Mouse (Mus musculus): Measurements from ENCODE around the gene Kcnj3. TPM values are rescaled to one million over a fixed set of nuclear protein-coding genes. Genes with fewer than 3 reads are reported as not detected.
"Not testable (repeated sequence)": the region's sequence is repeated elsewhere in the genome, so short reads cannot be mapped to it uniquely, and the experiment has no call there.

The Kcnj3 gene
- total RNA-seq, 2 experiments from 2014 or later = 112 to 124 TPM

DNA sequence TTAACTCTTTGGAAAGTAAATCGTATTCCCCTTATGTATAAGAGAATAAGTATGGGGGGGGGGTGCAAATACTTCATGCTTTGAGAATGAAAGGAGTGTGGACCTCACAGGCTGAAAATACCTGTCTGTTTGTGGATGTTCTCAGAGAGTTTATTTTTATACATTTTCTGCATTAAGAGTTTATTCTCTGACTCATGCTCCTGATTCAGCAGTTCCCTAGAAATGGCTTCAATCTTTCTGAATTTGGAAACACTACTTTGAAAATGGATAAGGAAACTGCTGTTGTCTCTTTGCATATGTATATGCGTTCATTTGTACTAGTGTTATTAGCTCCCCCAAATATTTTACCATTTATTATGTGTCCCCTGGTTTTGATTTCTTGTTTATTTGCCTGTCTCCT is 23.4 kb downstream of the Kcnj3 start:
- Histone ChIP-seq H3K27ac (no peak overlapping the region), H3K4me3 (no peak overlapping the region)
- no peak for DNase-seq (ENCODE audit: low spot score in 2 of 2)
- TF ChIP-seq CTCF (conservative IDR thresholded peaks at IDR 0.05) = no peak

DNA sequence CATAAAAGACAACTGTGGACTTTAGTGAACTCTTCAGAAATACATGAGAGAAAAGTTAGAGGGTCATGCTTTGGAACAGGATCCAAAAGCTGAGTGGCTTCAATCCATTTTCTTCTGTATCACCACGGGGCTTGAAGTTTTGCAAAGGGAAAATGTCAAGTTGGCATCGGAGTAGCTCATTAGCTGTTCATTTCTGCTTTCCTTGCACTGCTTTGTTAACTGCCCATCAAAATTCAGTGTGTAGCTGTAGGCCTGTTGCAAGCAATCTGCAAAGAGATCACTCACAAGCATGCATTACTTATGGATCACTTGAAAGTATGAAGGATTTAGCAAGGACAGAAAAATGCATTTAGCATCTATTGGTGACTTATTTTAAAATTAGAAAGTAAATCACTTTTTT is 33.4 kb downstream of the Kcnj3 start:
- TF ChIP-seq CTCF (conservative IDR thresholded peaks at IDR 0.05) = no peak
- Histone ChIP-seq H3K27ac (peak overlapping the region; percentile 19), H3K4me3 (no peak overlapping the region)
- peak in 1 of 2 experiments; percentile 37 for DNase-seq (ENCODE audit: low spot score in 2 of 2)

- no peak for DNase-seq (ENCODE audit: low spot score in 2 of 2)
- no peak overlapping the region for H3K27ac ChIP-seq
- no peak overlapping the region for H3K4me3 ChIP-seq
- TF ChIP-seq CTCF (conservative IDR thresholded peaks at IDR 0.05) = no peak
Measured at GRCm38 (mm10) chr2:55470006-55470405, 34.2 kb downstream of the Kcnj3 start.

GRCm38 (mm10) chr2:55479511-55479910 is 43.7 kb downstream of the Kcnj3 start:
- no peak for TF ChIP-seq CTCF (conservative IDR thresholded peaks at IDR 0.05)
- no peak overlapping the region for H3K4me3 ChIP-seq
- DNase-seq (ENCODE audit: low spot score in 2 of 2) = no peak
- H3K27ac ChIP-seq = peak overlapping the region; percentile 55

DNA sequence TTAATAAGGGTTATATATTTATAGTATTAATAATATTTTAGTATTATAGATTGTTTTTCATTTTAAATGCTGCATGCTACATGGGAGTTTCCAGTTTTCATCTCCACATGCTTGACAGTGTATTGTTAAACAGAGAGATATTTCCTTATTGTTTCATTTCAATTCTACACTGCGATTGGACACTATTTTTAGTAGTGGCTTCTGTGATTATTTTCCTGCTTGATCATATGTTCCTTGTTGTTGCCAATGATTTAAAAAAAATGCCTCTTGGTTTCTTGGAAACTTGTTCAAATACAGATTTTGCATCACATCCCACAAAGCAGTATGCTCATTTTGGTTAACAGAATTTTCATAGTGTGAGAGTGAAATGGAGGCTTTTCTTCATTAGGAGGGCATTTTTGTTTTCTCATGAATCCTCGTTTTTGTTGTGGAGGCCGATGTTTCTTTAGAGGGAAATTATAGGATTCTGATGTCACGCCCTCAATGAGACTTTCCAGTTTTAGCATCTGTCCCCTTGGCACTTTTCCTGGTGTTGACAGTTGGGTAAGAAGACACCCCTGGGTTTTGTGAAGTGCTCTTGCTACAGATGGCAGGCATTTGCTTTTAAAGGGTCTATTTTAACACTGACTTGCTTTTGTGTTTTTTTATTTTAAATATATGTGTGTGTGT is 44.3 kb downstream of the Kcnj3 start:
- peak; percentile 49 to 77 for DNase-seq (ENCODE audit: low spot score in 2 of 2)
- TF ChIP-seq CTCF (conservative IDR thresholded peaks at IDR 0.05) = no peak
- Histone ChIP-seq H3K4me3 (no peak overlapping the region), H3K27ac (peak overlapping the region; percentile 55)

GRCm38 (mm10) chr2:55480602-55480965 is 44.8 kb downstream of the Kcnj3 start:
- no peak for DNase-seq (ENCODE audit: low spot score in 2 of 2)

DNA sequence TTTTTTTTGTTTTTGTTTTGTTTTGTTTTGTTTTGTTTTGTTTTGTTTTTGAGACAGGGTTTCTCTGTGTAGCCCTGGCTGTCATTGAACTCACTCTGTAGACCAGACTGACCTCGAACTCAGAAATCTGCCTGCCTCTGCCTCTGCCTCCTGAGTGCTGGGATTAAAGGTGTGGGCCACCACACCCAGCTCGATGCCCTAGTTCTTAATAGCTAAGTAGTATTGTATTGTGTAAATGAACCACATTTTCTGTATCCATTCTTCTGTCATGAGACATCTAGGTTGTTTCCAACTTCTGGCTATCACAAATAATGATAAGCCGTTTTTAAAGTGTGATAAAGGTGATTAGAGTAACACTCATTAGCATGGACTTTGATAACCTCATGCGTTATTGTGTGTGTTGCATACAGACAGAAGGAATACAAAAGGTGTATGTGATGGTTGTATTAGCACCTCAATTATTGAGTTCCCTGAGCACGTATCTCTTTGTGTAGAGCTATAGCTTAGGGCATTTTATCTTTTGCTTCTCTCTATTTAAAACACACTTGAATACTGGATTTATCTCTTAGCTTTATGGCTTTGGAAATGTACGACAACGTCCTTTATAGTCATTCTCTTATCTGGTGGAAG is 49.8 kb downstream of the Kcnj3 start:
- not testable (repeated sequence) for H3K4me3 ChIP-seq; DNase-seq (ENCODE audit: low spot score in 2 of 2); H3K27ac ChIP-seq

More at GRCm38 (mm10) chr2:55480602-55480965, 44.8 kb downstream of the Kcnj3 start:
- Histone ChIP-seq H3K27ac (peak overlapping the region; percentile 47; the same call in 1 of the 2 replicates), H3K4me3 (peak overlapping the region; percentile 5; the same call in 1 of the 2 replicates)
- TF ChIP-seq CTCF (conservative IDR thresholded peaks at IDR 0.05) = no peak

DNA sequence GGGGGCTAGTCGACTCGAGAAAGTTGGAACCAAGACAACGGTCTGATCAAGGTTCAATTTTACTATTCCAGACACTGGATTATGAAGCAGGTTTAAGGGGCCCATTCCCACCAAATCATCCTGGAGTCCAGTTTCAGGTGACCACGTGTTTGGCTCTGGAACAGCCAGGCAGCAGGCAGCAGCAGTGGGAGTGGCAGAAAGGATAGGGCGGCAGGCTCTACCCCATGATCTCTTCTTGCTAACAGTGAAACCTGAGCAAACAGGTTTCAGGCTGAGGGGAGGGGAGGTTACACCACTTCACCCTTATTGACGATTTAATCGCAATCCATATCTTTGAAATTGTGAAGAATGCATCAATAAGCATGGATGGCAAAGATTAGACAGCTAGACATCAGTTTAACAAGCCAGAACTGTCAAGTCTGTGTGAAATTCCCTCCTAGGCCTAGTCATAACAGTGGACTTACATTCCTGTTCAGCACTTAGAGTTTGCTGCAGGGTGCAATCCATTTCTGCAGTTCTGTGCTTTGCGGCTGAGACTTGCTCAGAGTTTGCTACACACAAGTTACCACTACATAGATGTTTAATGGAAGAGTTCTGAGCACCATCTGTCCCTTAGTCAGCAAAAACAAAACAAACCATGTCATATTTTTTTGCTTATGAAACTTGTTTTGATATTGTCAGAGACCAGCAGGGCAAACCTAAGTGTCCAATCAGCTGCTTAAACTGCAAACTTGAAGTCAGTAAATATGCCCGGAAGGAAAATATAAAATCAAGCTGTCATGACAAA is 67.8 kb downstream of the Kcnj3 start:
- peak; percentile 13 to 34 for DNase-seq (ENCODE audit: low spot score in 2 of 2)
- no peak for TF ChIP-seq CTCF (conservative IDR thresholded peaks at IDR 0.05)
- Histone ChIP-seq H3K27ac (peak overlapping the region; percentile 56; the same call in 1 of the 2 replicates), H3K4me3 (no peak overlapping the region)

DNA sequence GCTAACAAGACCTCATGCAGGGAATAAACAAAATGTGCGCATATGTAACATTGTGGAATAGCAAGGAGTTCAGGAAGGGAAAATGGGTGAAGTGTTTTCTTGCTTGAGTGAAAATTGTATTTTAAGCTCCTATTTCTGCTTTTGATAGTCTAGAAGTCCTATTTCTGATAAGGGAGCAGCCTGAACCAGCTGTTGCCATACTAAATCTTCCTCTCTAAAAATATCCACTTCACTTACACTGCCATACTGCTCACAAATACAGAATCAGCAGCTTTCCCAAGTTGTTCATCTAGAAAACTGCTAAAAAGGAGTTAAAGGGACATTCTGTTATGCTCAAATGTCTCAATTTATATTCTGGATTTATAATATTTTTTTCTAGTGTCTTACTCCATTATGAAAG is 69.9 kb downstream of the Kcnj3 start:
- no peak overlapping the region for H3K27ac ChIP-seq
- no peak for TF ChIP-seq CTCF (conservative IDR thresholded peaks at IDR 0.05)
- DNase-seq (ENCODE audit: low spot score in 2 of 2) = no peak
- no peak overlapping the region for H3K4me3 ChIP-seq

DNA sequence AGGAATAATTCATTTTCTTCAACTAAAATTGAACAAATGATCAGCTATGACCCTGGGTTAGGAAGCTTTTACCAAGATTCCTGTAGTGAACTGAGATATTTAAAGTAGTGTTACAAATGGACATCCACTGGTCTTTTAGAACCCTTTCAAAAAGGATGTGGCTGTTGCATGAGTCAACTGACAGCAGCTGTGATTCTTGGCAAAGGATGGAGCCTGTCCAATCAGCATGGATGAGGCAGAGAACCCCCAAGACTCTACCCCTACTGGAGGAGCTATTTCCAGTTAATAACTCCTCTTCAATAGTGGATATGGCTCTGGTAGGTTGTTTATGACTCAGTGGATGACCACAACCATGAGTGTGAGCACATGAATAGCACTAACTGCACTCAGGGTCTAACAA is 81.5 kb downstream of the Kcnj3 start:
- no peak for TF ChIP-seq CTCF (conservative IDR thresholded peaks at IDR 0.05)
- Histone ChIP-seq H3K4me3 (no peak overlapping the region), H3K27ac (no peak overlapping the region)
- DNase-seq (ENCODE audit: low spot score in 2 of 2) = no peak

DNA sequence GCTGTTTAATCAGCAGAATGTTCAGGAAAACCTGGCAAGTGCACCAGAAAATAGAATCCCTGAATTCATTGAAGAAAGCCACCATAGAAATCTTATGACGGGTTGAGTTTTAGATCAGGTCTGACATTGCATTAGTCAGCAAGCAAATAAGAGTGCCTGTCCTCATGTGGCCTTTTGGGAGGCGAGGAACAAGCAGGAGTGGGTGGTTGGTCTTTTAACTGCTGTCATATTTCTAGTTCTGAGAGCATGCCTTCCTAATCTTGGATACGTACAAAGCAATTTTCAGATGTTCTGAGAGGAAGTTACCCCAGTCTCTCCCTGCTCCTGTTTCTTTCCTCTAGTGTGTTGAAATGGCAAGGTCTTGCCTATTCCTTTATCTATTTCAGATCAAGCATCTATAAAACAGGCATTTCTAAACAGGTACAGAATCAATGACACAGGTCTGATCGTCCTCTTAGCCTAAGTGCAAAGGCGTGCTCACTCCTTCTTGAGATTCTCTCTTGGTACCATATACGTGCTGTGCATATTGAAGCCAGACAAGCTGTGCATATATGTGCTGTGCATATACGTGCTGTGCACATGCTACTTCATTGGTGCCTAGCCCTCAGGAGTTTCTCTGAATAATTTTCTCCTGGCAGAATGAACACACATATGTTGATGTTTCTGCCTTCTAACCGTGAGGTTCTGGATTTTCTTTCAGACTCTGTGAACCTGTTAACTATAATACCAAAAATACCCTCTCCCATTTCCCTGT is 97.1 kb downstream of the Kcnj3 start:
- no peak for TF ChIP-seq CTCF (conservative IDR thresholded peaks at IDR 0.05)
- DNase-seq (ENCODE audit: low spot score in 2 of 2) = peak in 1 of 2 experiments; percentile 16
- Histone ChIP-seq H3K4me3 (no peak overlapping the region), H3K27ac (peak overlapping the region; percentile 69)

GRCm38 (mm10) chr2:55534946-55535345 is 99.2 kb downstream of the Kcnj3 start:
- TF ChIP-seq CTCF (conservative IDR thresholded peaks at IDR 0.05) = no peak
- no peak for DNase-seq (ENCODE audit: low spot score in 2 of 2)
- H3K27ac ChIP-seq = peak overlapping the region; percentile 56

DNA sequence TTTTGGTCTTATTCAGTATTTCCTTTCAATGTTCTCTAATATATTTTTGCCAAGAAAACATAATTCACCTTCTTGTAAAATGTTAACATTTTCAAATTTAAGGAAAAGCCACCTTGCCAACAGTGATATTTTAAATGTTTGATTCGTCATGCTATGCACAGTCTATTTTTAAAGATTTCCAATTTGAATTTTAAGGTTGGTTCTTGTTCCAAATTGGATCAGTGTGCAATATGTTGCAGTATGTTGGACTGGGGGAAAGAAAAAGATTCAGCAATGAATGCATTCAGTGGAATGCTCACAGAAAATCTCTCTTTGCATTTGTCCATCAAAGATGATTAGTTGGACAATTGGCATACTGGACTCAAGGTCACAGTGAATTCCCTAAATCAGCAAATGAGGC is 99.7 kb downstream of the Kcnj3 start:
- TF ChIP-seq CTCF (conservative IDR thresholded peaks at IDR 0.05) = no peak
- Histone ChIP-seq H3K27ac (peak overlapping the region; percentile 56), H3K4me3 (no peak overlapping the region)
- DNase-seq (ENCODE audit: low spot score in 2 of 2) = peak in 1 of 2 experiments; percentile 9

More at GRCm38 (mm10) chr2:55534946-55535345, 99.2 kb downstream of the Kcnj3 start:
- no peak overlapping the region for H3K4me3 ChIP-seq

Data from layer of hippocampus, adult 2 months (tissue).